Mouse (Mus musculus): ENCODE results near the gene Lrsam1.

DNA sequence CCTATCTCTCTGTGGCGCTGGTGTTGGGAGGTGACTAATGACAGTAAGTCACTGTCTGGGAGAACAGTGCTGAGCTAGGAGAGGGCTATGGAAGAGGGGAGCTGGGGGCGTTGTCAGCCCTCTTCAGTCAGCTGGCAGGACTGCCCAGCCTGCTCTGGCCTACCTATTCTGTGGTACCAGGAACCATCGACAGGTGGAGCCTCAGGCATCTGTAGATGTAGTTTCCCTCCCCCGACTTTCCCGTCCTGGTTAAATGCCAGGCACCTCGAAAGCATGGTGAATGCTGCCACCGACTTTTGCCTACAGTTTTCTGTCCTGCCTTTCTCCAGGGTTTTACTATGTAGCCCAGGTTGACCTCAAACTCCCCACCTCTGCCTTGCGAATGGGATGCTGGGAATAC lies 4.1 kb downstream of the Lrsam1 start:
- TF ChIP-seq POLR2A (IDR thresholded peaks at IDR 0.05; ENCODE audit: borderline replicate concordance, insufficient read depth, low read length): no peak
- TF ChIP-seq CTCF (IDR thresholded peaks at IDR 0.05; ENCODE audit: borderline replicate concordance, insufficient read depth, low read depth, low read length): 0 out of 2 replicates have a peak, but pooled peaks have one; percentile 36

Measured in cerebellum, adult 2 months (tissue).